Mouse (Mus musculus): ENCODE data around the gene Tmtc1.

GRCm38 (mm10) chr6:148257805-148258204, 186.4 kb downstream of the Tmtc1 start:
- no peak for TF ChIP-seq EP300 (IDR thresholded peaks at IDR 0.05; ENCODE audit: insufficient read depth, low read depth, low read length)
- TF ChIP-seq CTCF (IDR thresholded peaks at IDR 0.05; ENCODE audit: low read depth, low read length), result no peak
- TF ChIP-seq POLR2A (IDR thresholded peaks at IDR 0.05; ENCODE audit: insufficient read depth, low read length), result no peak

Data from ES-Bruce4 (cell line).